Mouse (Mus musculus): ENCODE measurements around the gene Fbxw5. TPM values are rescaled to one million over a fixed set of nuclear protein-coding genes. Genes with fewer than 3 reads are reported as not detected.

Gene Fbxw5
- total and polyA plus RNA-seq, 2 experiments: 18.6 to 18.8 TPM

GRCm38 (mm10) chr2:25457022-25457896 lies 43.3 kb upstream of the Fbxw5 start:
- no peak for TF ChIP-seq POLR2A (IDR thresholded peaks at IDR 0.05; ENCODE audit: extremely low read depth, insufficient read depth, low read length)
- no peak for TF ChIP-seq CTCF (IDR thresholded peaks at IDR 0.05; ENCODE audit: low read depth, low read length)
- Histone ChIP-seq H3K4me3 (ENCODE audit: insufficient read depth, low read depth, low read length) (no peak overlapping the region), H3K36me3 (ENCODE audit: control insufficient read depth, insufficient read depth, low read length) (no peaks in the 10 kb centered on the region; the same call in 1 of the 2 replicates), H3K27ac (replicated peaks; ENCODE audit: insufficient read depth, low read depth, low read length) (no peak overlapping the region), H3K9ac (ENCODE audit: low read depth, low read length) (no peak overlapping the region), H3K4me1 (ENCODE audit: control insufficient read depth, insufficient read depth, low read length) (peaks cover 29% of the 10 kb centered on the region), H3K79me2 (ENCODE audit: control insufficient read depth, insufficient read depth, low read length) (no peaks in the 10 kb centered on the region), H3K27me3 (ENCODE audit: control insufficient read depth, insufficient read depth, low read length) (no peaks in the 10 kb centered on the region)
- DNase-seq (ENCODE audit: extremely low read depth, low read depth, low spot score): no peak
- WGBS: 86% methylated on average over 9 of the region's 9 CpGs

- Histone ChIP-seq H3K79me2 (ENCODE audit: control insufficient read depth, insufficient read depth, low read length) (no peaks in the 10 kb centered on the region), H3K9ac (ENCODE audit: low read depth, low read length) (no peak overlapping the region), H3K27ac (replicated peaks; ENCODE audit: insufficient read depth, low read depth, low read length) (no peak overlapping the region), H3K4me1 (ENCODE audit: control insufficient read depth, insufficient read depth, low read length) (peaks cover 30% of the 10 kb centered on the region), H3K27me3 (ENCODE audit: control insufficient read depth, insufficient read depth, low read length) (no peaks in the 10 kb centered on the region), H3K36me3 (ENCODE audit: control insufficient read depth, insufficient read depth, low read length) (no peaks in the 10 kb centered on the region; the same call in 1 of the 2 replicates), H3K4me3 (ENCODE audit: insufficient read depth, low read depth, low read length) (no peak overlapping the region)
- TF ChIP-seq POLR2A (IDR thresholded peaks at IDR 0.05; ENCODE audit: extremely low read depth, insufficient read depth, low read length) (no peak), CTCF (IDR thresholded peaks at IDR 0.05; ENCODE audit: low read depth, low read length) (no peak)
- DNase-seq (ENCODE audit: extremely low read depth, low read depth, low spot score): peak; percentile 40
- 76% methylated on average over 5 of the region's 5 CpGs for WGBS
Observed at GRCm38 (mm10) chr2:25458911-25459310, 41.6 kb upstream of the Fbxw5 start.

DNA sequence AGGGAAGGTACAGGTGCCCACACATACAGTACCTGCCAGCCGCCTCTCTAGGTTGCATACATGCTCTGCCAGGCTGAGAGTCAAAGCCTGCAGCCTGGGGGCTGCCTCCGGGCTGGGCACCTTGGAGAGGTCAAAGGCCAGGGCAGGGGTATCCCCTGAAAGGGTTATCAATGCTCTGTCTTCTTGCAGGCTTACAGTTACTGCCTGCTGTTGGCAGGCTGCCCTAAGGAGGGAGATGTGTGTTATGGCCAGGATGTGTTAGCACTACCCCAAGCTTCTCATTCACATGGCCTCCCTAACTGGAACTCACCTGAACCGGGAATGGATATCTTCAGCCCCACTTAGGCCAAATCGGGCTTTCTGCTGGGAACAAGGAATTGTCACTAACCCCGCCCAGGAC lies 40.4 kb upstream of the Fbxw5 start:
- Histone ChIP-seq H3K4me1 (ENCODE audit: control insufficient read depth, insufficient read depth, low read length) (peaks cover 30% of the 10 kb centered on the region), H3K9ac (ENCODE audit: low read depth, low read length) (peak overlapping the region; percentile 88), H3K79me2 (ENCODE audit: control insufficient read depth, insufficient read depth, low read length) (no peaks in the 10 kb centered on the region), H3K4me3 (ENCODE audit: insufficient read depth, low read depth, low read length) (peak overlapping the region; percentile 85), H3K27ac (replicated peaks; ENCODE audit: insufficient read depth, low read depth, low read length) (peak overlapping the region; percentile 77), H3K27me3 (ENCODE audit: control insufficient read depth, insufficient read depth, low read length) (no peaks in the 10 kb centered on the region), H3K36me3 (ENCODE audit: control insufficient read depth, insufficient read depth, low read length) (no peaks in the 10 kb centered on the region; the same call in 1 of the 2 replicates)
- TF ChIP-seq POLR2A (IDR thresholded peaks at IDR 0.05; ENCODE audit: extremely low read depth, insufficient read depth, low read length): no peak
- no peak for TF ChIP-seq CTCF (IDR thresholded peaks at IDR 0.05; ENCODE audit: low read depth, low read length)
- DNase-seq (ENCODE audit: extremely low read depth, low read depth, low spot score): peak; percentile 20
- 30% methylated on average over 5 of the region's 5 CpGs for WGBS

- no peaks in the 10 kb centered on the region for H3K27me3 ChIP-seq (ENCODE audit: control insufficient read depth, insufficient read depth, low read length)
- peak within 1 kb of the TSS; percentile 77 for H3K27ac ChIP-seq (replicated peaks; ENCODE audit: insufficient read depth, low read depth, low read length)
- DNase-seq (ENCODE audit: extremely low read depth, low read depth, low spot score): peak; percentile 95
- no peaks in the 10 kb centered on the region for H3K79me2 ChIP-seq (ENCODE audit: control insufficient read depth, insufficient read depth, low read length)
- no peaks in the 10 kb centered on the region; the same call in 1 of the 2 replicates for H3K36me3 ChIP-seq (ENCODE audit: control insufficient read depth, insufficient read depth, low read length)
- TF ChIP-seq CTCF (IDR thresholded peaks at IDR 0.05; ENCODE audit: low read depth, low read length) (no peak), POLR2A (IDR thresholded peaks at IDR 0.05; ENCODE audit: extremely low read depth, insufficient read depth, low read length) (peak; percentile 70)
- peak within 1 kb of the TSS; percentile 88 for H3K9ac ChIP-seq (ENCODE audit: low read depth, low read length)
- H3K4me1 ChIP-seq (ENCODE audit: control insufficient read depth, insufficient read depth, low read length): peaks cover 33% of the 10 kb centered on the region
- H3K4me3 ChIP-seq (ENCODE audit: insufficient read depth, low read depth, low read length): peak within 1 kb of the TSS; percentile 85
- under 1% methylated on average over 48 of the region's 48 CpGs for WGBS
Observed at GRCm38 (mm10) chr2:25460551-25461309, 39.8 kb upstream of the Fbxw5 start, which contains the start of gene Paxx. Gene Paxx (minus strand): TSS chr2:25461094.

- H3K9ac ChIP-seq (ENCODE audit: low read depth, low read length): no peak overlapping the region
- TF ChIP-seq POLR2A (IDR thresholded peaks at IDR 0.05; ENCODE audit: extremely low read depth, insufficient read depth, low read length) (no peak), CTCF (IDR thresholded peaks at IDR 0.05; ENCODE audit: low read depth, low read length) (no peak)
Observed at GRCm38 (mm10) chr2:25461407-25461806, 39.1 kb upstream of the Fbxw5 start.

More at GRCm38 (mm10) chr2:25461407-25461806, 39.1 kb upstream of the Fbxw5 start:
- Histone ChIP-seq H3K27me3 (ENCODE audit: control insufficient read depth, insufficient read depth, low read length) (no peaks in the 10 kb centered on the region), H3K79me2 (ENCODE audit: control insufficient read depth, insufficient read depth, low read length) (no peaks in the 10 kb centered on the region), H3K4me1 (ENCODE audit: control insufficient read depth, insufficient read depth, low read length) (peaks cover 33% of the 10 kb centered on the region), H3K36me3 (ENCODE audit: control insufficient read depth, insufficient read depth, low read length) (no peaks in the 10 kb centered on the region; the same call in 1 of the 2 replicates), H3K27ac (replicated peaks; ENCODE audit: insufficient read depth, low read depth, low read length) (peak overlapping the region; percentile 53), H3K4me3 (ENCODE audit: insufficient read depth, low read depth, low read length) (no peak overlapping the region)
- DNase-seq (ENCODE audit: extremely low read depth, low read depth, low spot score): no peak
- 20% methylated on average over 3 of the region's 3 CpGs for WGBS

Measured in liver, adult 2 months (tissue).